Mouse (Mus musculus) left cerebral cortex, adult 18-20 months (tissue): ENCODE measurements around the gene Mrtfa. TPM values are rescaled to one million over a fixed set of nuclear protein-coding genes. Genes with fewer than 3 reads are reported as not detected.
"Not testable (repeated sequence)": the region's sequence is repeated elsewhere in the genome, so short reads cannot be mapped to it uniquely, and the experiment has no call there.

Experiments
- DNase-seq, 2 experiments: peaks; one replicate each; pipeline ENCODE4 v3.0.0; 2021 to 2022; ENCODE audit warnings: low spot score in 2 of 2, mixed read lengths in 1 of 2
- long read RNA-seq, 2 experiments: library from polyadenylated mRNA; stranded (forward); transcript quantifications; one replicate each; pipeline ENCODE4 v2.0.0; 2021
- total RNA-seq, 2 experiments: library from RNA; stranded (reverse); gene quantifications; 2 replicates each; pipeline ENCODE4 v1.2.3; 2021

Mrtfa gene
- 10 to 100 TPM; 60.3 to 61.9 TPM for total RNA-seq
- long read RNA-seq, experiment 1, full-length matches to known transcripts: 19 of 44 reads
- long read RNA-seq, experiment 1, partial matches to known transcripts: 21 of 44 reads
- long read RNA-seq, experiment 1, other reads (novel, unspliced or antisense): 4 of 44 reads
- long read RNA-seq, experiment 2, full-length matches to known transcripts: 15 of 27 reads
- long read RNA-seq, experiment 2, partial matches to known transcripts: 8 of 27 reads
- long read RNA-seq, experiment 2, other reads (novel, unspliced or antisense): 4 of 27 reads

DNA sequence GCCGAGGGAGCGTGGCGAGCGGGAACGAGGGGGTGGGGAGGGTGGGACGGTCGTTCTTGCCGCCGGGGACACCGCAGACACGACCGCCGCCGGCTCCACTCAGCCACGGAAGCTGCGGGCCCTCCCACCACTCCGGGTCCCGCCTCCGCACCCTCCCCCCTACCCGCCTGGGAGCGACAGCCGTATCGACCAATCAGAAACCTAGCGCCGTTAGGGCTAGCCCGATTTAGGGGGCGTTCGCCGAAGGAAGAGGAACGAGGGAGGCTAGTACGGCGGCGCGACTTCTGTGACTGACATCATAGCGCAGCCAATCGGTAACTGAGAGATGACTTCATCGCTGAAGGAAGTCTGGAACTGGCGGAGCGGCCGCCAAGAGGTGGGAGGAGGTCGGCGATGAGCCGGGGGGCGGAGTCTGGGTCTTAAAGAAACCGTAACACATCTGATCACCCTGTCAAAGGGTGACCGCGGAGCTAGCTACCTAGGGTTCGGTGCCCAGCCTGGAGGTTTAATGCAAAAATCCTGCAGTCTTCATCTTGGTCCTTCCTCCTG is at the start of gene Mrtfa:
Gene Mrtfa (minus strand): TSS at position 128 of the 549 bp plus-strand sequence.
- DNase-seq: peak; percentile 99 to 100

DNA sequence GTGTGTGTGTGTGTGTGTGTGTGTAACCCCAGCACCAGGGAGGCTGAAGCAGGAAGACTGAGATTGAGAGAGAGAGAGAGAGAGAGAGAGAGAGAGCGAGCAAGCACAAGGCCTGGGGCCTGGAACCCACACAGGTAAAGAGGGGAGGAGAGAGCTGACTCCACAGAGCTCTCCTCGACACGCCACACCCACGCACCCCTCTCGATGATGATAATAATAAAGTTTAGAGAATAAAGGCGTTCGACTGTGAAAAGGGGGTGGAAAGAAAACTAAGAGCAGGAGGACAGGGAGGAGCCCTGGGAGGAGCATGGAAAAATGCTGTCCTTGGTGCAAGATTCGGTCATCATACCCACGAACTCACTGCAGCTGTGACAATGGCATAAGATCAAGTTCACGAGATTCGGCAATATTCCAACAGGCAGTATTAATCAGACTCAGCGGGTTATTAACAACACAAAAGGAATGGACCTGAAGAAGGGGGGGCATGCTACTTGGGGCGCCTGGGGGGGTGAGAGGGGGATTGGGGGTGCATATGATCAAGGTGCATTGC is 49.3 kb upstream of the Mrtfa start:
- no peak for DNase-seq

DNA sequence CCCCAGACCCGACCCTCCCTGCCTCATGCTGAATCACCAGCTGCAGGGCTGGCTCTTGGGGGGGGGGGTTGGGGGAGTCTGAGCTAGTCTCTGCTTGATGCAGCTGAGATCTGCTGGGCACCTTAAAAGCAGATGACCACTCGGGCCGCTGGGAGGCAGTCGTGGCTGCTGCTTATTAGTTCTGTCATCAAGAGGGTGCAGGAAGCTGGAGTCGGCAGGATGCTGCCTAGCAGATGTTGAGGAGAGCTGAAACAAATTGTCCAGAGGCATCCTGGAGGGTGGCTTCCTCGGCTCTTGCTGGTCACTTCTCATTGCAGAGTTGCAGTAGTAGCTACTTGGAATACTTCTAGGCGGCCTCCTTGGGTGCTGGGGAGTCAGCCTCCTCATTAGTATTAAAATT is 48.7 kb upstream of the Mrtfa start:
- DNase-seq: peak in 1 of 2 experiments; percentile 34

DNA sequence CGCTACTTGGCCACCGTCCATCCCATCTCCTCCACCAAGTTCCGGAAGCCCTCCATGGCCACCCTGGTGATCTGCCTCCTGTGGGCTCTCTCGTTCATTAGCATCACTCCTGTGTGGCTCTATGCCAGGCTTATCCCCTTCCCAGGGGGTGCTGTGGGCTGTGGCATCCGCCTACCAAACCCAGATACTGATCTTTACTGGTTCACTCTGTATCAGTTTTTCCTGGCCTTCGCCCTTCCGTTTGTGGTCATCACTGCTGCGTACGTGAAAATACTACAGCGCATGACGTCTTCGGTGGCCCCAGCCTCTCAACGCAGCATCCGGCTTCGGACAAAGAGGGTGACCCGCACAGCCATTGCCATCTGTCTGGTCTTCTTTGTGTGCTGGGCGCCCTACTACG is 46.9 kb upstream of the Mrtfa start:
- DNase-seq: no peak

DNA sequence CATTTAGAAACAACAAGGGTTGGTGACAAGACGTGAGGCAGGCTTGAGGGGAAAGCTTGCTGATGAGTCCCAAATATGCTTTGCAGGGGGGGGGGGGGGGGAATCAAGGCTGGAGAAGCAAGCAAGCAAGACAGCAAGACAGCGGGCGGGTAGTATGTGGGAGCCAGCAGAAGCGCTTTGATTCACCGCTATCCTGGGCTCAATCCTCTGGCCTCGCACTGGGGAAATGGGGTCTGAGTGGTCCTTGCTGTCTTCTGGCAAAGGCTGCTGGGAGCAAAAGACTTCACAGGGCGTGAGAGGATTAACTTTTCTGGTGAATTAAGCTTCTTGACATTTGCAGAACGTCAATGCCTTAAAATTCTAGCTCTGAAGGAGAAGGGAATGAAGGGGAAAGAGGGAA is 45.5 kb upstream of the Mrtfa start:
- DNase-seq: no peak

DNA sequence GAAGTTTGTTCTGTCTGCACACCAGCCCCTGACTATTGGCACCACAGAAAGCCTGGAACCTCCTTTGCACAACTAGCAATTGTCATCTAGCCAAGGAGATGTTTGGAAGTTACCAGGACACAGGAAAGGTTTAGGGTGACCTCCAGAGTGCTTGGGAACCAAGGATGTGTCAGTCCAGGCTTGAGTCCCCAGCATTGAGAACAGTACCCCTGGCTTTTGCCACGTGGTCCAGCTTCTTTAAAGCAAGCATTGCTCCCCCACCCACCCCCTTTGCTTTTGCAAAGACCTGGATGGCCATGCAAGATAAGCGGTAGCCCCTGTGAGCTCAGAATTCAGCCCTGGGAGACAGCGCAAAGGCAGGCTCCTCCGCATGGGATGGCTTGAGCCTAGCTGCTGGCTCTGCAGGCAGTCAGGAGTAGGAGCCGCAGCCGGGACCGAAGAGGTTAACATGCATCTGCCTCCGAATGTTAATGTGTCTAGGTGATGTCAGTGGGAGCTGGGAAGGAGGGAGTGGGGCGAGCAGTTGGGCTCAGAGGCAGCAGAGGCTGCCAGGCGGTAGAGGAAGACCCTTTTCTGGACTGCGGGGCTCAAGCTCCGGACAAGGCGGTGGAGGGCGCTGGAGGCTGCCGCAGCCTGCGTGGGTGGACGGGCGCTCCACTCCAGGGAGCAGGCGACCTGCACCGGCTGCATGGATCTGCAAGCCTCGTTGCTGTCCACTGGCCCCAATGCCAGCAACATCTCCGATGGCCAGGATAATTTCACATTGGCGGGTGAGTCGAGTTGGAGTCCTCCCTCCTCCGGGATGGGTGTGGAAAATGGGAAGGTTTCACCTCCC is 44.7 kb upstream of the Mrtfa start, which contains the start of gene Mchr1:
Gene Mchr1 (plus strand): TSS at position 414 of the 835 bp plus-strand sequence.
- peak; percentile 70 to 72 for DNase-seq

DNA sequence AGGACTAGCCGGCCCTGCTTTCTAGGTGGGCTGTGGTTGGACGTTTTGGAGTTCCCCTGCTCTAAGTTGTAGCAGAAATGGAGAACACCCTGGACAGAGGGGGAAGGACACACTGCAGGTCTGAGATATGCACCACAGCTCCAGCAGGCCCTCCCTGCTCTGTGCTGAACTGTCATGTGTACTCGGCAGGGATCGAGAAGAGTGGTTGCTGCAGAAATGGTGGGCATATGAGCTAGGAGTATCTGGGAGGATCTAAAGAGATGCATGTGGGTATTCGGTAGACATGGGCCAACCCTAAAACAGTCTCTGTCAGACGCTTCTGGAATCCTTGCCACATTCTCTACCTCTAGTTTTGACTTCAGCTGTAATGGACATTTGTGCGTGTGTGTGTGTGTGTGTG is 40.8 kb upstream of the Mrtfa start:
- no peak for DNase-seq

DNA sequence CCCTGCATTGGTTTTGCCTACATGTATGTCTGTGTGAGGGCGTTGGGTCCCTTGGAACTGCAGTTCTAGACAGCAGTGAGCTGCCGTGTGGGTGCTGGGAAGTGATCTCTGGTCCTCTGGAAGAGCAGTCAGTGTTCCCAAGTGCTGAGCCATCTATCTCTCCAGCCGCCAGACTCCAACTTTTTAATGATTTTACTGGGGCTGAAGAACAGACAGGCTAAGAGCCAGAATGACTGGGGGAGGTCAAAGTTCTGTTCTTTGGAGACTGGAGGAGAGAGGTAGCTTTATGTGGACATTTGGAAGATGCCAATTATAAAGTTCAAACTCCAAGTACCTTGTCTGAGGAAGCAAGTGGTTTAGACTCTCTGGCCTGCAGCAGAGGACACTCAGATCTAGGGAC is 39.2 kb upstream of the Mrtfa start:
- no peak for DNase-seq

DNA sequence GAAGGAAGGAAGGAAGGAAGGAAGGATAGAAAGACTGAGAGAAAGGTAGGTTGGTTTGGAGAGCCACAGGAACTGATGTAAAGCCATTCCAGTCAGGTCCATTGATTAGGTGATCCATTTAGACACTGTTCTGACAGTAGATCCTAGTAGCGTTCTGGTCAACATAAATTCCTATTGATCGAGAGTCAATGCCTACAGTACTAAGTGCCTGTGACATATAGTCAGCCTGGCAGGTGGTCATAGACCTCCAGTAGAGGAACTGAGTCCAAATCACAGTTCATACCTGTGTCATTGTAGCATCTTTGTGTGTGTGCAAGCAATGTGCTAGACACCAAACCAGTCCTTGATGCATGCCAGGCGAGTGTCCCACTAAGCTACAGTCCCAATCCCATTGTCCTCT is 37.7 kb upstream of the Mrtfa start:
- no peak for DNase-seq

DNA sequence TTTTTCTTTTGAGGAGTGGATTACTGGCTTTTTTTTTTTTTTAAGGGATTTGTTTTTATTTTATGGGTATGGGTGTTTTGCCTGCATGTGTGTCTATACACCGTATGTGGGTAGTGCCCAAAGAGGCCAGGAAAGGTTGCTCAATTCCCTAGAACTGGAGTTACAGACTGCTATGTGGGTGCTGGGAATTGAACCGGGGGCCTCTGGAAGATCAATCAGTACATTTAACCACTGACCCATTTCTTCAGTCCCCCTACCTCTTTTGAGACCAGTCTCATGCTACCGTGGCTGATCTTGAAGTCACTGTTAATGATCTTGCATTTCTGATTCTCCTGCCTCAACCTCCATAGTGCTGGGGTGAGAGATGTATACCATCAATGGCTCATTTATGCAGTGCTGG is 36.7 kb upstream of the Mrtfa start:
- no peak for DNase-seq

DNA sequence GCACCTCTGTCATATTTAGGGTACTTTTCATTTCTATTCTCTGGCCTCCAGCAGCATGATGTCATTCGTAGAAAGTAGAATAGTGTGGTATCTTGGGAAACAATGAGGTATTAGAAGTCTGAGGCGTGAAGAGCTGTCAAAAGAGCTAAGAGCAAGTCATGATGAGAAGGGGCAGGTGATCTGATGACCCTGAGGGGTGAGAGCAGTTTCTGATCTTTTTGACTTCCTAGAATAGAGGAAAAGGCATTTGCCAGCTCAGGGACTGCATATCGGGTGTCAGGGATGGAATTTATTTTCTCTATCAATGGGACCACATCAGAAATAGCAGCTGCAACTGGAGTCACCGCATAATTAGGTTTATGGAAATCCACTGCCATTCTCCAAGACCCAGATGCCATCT is 36.2 kb upstream of the Mrtfa start:
- DNase-seq: no peak

DNA sequence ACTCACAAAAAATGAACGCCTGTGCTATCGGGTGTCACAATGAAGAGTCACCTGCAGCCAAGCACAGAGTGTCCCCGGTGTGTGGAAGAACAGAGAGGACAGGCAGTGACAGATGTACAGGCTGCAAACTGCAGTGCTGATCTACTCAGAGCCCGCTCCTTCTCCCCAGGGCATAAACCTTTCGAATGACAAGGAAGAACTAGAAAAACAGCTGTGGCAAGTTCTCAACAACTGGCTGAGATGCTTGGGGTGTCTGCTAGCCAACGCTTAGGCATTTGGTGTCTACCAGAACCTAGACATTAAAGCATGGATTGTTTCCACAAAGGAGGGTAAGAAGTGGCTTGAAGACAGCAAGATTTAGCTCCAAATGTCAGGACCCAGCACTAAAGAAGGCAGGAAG is 35.2 kb upstream of the Mrtfa start:
- DNase-seq: no peak

DNA sequence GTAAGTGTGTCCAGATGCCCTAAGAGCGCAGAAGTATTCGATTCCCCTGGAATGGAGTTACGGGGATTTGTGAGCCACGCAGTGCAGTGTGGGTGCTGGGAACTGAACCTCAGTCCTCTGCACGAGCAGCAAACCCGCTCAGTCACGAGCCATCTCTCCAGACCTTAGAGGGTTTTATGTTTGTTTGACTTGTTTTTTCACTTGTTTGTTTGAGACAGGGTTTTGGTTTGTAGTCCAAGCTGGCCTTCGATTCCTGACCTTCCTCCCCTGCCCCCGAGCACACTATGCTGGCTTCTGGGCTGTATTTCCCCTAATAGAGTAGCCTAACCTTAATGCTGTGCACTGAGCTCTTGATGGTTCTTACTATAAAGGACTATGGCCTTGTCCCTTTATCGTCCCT is 34.5 kb upstream of the Mrtfa start:
- no peak for DNase-seq

DNA sequence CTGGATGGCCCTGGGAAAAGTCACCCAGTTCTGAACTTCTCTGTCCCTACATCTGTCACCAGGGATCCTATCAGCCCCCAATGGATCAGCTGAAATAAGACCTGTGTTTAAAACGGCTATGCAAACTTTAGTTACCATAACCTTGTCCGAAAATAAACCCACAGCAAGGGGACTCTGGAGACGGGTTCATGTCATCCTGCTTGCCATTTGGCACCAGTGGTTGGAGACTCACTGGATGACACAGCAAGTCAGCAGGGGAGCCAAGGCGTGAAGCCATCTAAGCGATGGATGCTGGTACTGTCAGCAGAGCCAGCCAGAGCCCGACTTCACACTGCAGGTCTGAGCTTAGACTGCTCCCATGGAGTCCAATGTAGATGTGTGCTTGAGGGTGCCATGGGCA is 30.9 kb upstream of the Mrtfa start:
- DNase-seq: no peak

DNA sequence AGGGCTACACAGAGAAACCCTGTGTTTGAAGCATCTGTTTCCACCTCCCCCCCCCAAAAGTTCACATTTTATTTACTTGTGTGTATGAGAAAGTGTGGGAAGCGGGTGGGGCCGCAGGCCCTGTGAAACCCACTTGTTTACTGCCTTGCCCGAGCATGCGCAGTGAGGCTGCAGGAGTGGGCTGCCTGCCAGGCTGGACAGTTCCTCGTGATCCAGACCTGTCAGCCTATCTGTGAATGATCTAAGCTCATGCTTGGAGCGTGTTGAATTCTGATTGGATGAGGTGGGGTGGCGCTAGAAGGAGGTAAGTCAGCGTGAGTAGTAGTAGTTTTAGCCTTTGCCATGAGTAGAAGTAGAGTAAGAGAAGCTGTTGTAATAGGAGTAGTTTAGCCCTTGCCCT is 29.5 kb upstream of the Mrtfa start:
- DNase-seq: not testable (repeated sequence)

DNA sequence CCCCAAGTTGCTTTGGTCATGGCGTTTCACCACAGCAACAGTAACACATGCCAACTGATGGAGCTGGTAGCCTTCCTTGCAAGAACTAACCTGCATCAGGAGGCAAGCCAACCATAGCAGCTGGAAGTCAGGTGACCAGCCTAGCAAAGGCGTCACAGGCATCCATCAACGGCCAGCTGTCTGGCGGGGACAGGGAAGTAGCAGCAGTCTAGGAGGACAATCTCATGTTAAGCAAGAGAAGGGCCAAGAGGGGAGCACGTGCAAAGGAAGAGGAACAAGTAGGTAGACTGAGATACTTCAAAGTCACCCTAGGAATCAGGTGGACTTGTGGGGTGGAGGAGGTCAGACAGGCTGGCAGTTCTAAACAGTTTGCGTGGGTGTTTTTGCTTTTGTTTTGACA is 28.5 kb upstream of the Mrtfa start:
- no peak for DNase-seq

DNA sequence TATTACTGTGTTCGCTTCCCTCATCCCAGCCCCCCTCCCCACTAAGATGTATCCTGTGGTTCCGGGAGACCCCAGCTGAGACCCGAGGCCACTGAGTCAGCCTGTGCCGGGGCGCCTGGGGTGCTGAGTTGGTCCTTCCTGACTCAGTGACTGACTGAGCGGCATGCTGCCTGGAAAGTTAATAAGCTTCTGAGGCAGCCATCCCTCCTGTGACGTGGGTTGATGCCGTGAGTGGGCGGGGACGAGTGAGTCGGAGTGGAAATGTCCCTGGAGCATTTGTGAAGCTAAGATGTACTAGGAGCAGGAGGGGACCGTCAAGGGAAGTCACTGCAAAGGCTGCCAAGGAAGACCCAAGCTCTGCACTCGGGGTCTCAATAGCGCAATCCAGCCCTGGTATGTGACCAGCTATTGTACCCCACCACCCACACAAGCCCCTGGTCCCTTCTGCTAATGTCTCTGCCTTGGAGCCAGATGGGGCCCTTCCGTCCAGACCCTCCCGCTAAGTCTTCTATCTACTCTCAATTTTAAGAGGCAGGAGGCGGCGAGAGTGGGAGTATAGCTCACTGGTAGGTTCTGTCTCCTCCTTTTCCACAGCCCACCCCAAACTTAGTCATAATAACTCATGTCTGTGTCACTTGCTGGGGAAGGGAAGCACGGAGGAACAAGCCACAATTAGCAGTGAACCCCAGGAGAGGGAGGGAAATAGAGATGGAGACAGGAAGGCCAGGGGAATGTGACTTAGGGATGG is 26.5 kb upstream of the Mrtfa start:
- peak; percentile 81 to 86 for DNase-seq

DNA sequence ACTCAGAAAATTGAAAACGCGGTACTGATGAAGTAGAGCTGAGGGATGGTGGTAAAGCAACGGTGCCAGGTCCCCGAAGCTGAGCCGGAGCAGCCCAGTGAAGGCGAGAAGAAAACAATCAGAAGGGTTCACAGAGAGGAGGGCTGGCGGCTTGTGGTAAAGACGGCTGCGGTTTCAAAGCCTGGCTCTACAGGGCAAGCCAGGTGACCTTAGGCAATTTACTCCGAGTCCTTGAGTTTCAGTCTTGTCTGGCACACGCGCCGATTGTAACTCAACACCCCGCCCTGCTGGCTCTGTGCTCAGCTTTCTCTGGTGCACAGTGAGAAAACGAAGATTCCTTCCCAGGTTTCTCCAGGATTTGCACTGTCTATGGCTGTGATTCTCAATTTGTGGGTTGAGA is 22.4 kb upstream of the Mrtfa start:
- no peak for DNase-seq

DNA sequence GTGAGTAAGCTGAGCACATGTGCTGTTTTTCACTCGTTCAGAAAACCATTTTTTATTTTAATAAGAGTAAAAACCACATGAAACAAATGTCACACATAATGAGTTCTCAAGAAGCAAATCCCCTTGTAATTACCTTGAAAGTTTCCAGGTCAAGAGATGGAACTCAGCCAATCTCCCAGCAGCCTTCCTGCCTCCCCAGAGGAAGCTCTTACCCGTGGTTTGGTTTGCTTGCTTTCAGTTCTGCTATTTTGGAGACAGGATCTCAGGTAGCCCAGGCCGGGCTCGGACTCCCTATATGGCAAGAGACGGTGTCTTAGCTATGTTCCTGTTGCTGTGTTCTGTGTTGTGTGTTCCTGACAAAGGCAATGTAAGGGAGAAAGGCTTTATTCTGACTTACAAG is 19.9 kb upstream of the Mrtfa start:
- no peak for DNase-seq

DNA sequence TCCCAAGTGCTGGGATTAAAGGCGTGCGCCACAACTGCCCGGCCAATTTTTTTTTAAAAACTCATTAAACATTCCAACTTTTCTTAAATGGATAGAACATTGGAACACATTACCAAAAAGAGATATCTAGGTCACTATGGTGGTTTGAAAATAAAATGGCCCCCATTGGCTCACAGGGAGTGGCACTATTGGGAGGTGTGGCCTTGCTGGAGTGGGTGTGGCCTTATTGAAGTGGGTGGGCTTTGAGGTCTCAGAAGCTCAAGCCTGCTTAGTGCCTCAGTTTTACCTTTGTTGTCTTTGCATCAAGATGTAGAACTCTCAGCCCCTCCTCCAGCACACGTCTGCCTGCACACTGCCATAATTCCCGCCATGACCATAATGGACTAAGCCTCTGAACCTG is 11.9 kb upstream of the Mrtfa start:
- no peak for DNase-seq

DNA sequence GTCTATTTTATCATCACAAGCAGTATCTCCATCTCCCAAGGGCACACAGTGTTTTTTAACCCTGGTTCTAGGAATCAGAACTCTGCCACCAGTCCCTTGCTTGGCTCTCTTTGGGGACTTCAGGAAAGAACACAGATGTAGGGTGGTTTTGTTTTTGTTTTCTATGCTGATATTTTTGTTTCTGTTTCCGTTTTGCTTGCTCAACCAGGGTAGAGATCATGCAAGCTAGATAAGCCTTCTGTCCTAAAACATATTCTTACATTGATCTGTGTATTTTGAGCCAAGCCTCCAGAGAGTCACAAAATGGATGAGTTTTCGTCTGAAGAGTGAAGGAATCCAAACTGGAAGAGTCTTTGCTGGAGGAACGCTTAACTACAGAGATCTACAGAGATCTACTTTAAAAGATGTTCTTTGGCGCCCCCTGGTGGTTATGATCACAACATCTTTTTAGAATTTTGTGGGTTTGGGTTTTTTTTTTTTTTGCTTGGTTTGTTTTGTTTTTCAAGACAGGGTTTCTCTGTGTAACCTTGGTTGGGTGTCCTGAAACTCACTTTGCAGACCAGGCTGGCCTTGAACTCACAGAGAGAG is 8.9 kb upstream of the Mrtfa start:
- peak; percentile 59 to 83 for DNase-seq
